Mouse (Mus musculus) stomach, postnatal 0 days (tissue): ENCODE data around the gene Cep95.

Experiments used
- CTCF ChIP-seq: IDR thresholded peaks from 2 replicates; pipeline ENCODE4 v1.5.1; 2016; ENCODE audit warnings: antibody characterized with exemption, low read depth, mild to moderate bottlenecking, moderate library complexity
- EP300 ChIP-seq: optimal IDR thresholded peaks from 2 replicates; pipeline ENCODE3; 2016; ENCODE audit warnings: antibody characterized with exemption

DNA sequence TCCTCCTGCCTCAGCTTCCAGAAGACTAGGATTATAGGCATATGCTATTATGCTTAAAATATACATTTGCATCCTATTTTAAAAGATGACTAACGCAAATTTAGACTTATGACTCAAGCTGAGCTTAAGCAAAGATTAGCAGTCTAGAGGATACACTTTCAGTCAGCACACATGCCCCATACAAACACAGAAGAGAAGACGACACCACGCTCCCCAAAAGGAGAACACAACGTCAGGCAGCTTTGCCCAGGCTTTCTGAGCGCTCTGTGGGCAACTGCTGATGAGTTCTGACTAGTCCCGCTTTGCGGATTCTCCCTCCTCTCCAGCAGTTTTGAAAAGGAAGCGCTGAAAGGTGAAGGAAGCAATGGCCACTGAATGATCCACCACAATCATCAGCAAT lies 34.7 kb downstream of the Cep95 start:
- no peak for TF ChIP-seq CTCF
- TF ChIP-seq EP300 = no peak
